Mouse (Mus musculus): Measurements from ENCODE around the gene Nhej1. TPM values are rescaled to one million over a fixed set of nuclear protein-coding genes. Genes with fewer than 3 reads are reported as not detected.

The Nhej1 gene
- total and polyA plus RNA-seq, 3 experiments = 1.7 to 5.2 TPM; not detected in 1

GRCm38 (mm10) chr1:75010817-75011216 is 114.2 kb downstream of the Nhej1 start:
- no peak for TF ChIP-seq POLR2AphosphoS5 (IDR thresholded peaks at IDR 0.05; ENCODE audit: borderline replicate concordance, low read depth, low read length)
- TF ChIP-seq USF1 (IDR thresholded peaks at IDR 0.05; ENCODE audit: low read depth, low read length) = no peak
- no peak for TF ChIP-seq NELFE (IDR thresholded peaks at IDR 0.05; ENCODE audit: low read depth, low read length)
- TF ChIP-seq E2F4 (IDR thresholded peaks at IDR 0.05; ENCODE audit: borderline replicate concordance, low read depth, low read length) = no peak
- no peak for TF ChIP-seq UBTF (IDR thresholded peaks at IDR 0.05; ENCODE audit: borderline replicate concordance, insufficient read depth, low read depth, low read length)
- no peak for TF ChIP-seq POLR2A (IDR thresholded peaks at IDR 0.05; ENCODE audit: control insufficient read depth in 1 of 2, insufficient read depth in 1 of 2, low read depth in 1 of 2, low read length in 2 of 2, poor library complexity in 1 of 2)
- TF ChIP-seq CHD1 (IDR thresholded peaks at IDR 0.05; ENCODE audit: low read depth, low read length) = no peak
- no peak for TF ChIP-seq SIN3A (IDR thresholded peaks at IDR 0.05; ENCODE audit: low read length)
- no peak for TF ChIP-seq MYB (IDR thresholded peaks at IDR 0.05; ENCODE audit: low read depth, low read length)
- TF ChIP-seq NRF1 (IDR thresholded peaks at IDR 0.05; ENCODE audit: insufficient read depth, low read depth, low read length, poor library complexity, severe bottlenecking) = no peak
- no peak for TF ChIP-seq USF2 (IDR thresholded peaks at IDR 0.05; ENCODE audit: borderline replicate concordance in 1 of 2, insufficient read depth in 1 of 2, low read depth in 1 of 2, low read length in 2 of 2)
- TF ChIP-seq ETS1 (IDR thresholded peaks at IDR 0.05; ENCODE audit: low read depth, low read length) = no peak
- no peak for TF ChIP-seq ZC3H11A (IDR thresholded peaks at IDR 0.05; ENCODE audit: low read depth, low read length)
- no peak for TF ChIP-seq MXI1 (IDR thresholded peaks at IDR 0.05; ENCODE audit: low read depth, low read length)
- no peak for TF ChIP-seq MYC (IDR thresholded peaks at IDR 0.05; ENCODE audit: low read depth, low read length)
- TF ChIP-seq ZMIZ1 (IDR thresholded peaks at IDR 0.05; ENCODE audit: low read depth, low read length) = no peak
- no peak for TF ChIP-seq RAD21 (IDR thresholded peaks at IDR 0.05; ENCODE audit: low read depth, low read length)
- TF ChIP-seq TAL1 (IDR thresholded peaks at IDR 0.05; ENCODE audit: low read length) = no peak
- Histone ChIP-seq H3K27me3 (ENCODE audit: control insufficient read depth in 1 of 2, insufficient read depth in 2 of 2, low read length in 2 of 2) (peaks cover 0 to 1% of the 10 kb centered on the region in 2 experiments; a peak in 2 of 4 replicates), H3K4me3 (ENCODE audit: control insufficient read depth in 1 of 2, insufficient read depth in 1 of 2, low read depth in 2 of 2, low read length in 2 of 2) (no peak overlapping the region), H3K27ac (ENCODE audit: control insufficient read depth, low read depth, low read length) (no peak overlapping the region), H3K36me3 (ENCODE audit: control insufficient read depth in 1 of 2, insufficient read depth in 2 of 2, low read length in 2 of 2) (no peaks in the 10 kb centered on the region), H3K9me3 (replicated peaks; ENCODE audit: insufficient read depth, low read length) (no peaks in the 10 kb centered on the region), H3K79me2 (ENCODE audit: control insufficient read depth, insufficient read depth, low read length, poor library complexity) (no peaks in the 10 kb centered on the region), H3K4me1 (ENCODE audit: control insufficient read depth in 1 of 2, insufficient read depth in 2 of 2, low read length in 2 of 2) (no peaks in the 10 kb centered on the region), H3K9ac (ENCODE audit: control insufficient read depth, low read depth, low read length, poor library complexity, severe bottlenecking) (no peak overlapping the region)
- DNase-seq (ENCODE audit: low read depth, low spot score) = no peak

- no peaks in the 10 kb centered on the region for H3K36me3 ChIP-seq (ENCODE audit: control insufficient read depth in 1 of 2, insufficient read depth in 2 of 2, low read length in 2 of 2)
- DNase-seq (ENCODE audit: low read depth, low spot score) = no peak
- H3K9ac ChIP-seq (ENCODE audit: control insufficient read depth, low read depth, low read length, poor library complexity, severe bottlenecking) = no peak overlapping the region
- H3K4me1 ChIP-seq (ENCODE audit: control insufficient read depth in 1 of 2, insufficient read depth in 2 of 2, low read length in 2 of 2) = no peaks in the 10 kb centered on the region
- H3K9me3 ChIP-seq (replicated peaks; ENCODE audit: insufficient read depth, low read length) = no peaks in the 10 kb centered on the region
- TF ChIP-seq TCF12 (IDR thresholded peaks at IDR 0.05; ENCODE audit: low read depth, low read length) (no peak), E2F4 (IDR thresholded peaks at IDR 0.05; ENCODE audit: borderline replicate concordance, low read depth, low read length) (no peak), MEF2A (IDR thresholded peaks at IDR 0.05; ENCODE audit: extremely low read depth, insufficient replicate concordance, low read depth, low read length, poor library complexity, severe bottlenecking) (no peak), USF1 (IDR thresholded peaks at IDR 0.05; ENCODE audit: low read depth, low read length) (no peak), RAD21 (IDR thresholded peaks at IDR 0.05; ENCODE audit: low read depth, low read length) (no peak), BHLHE40 (IDR thresholded peaks at IDR 0.05; ENCODE audit: borderline replicate concordance, low read depth, low read length) (no peak), ZNF384 (IDR thresholded peaks at IDR 0.05; ENCODE audit: low read depth, low read length) (no peak), ZC3H11A (IDR thresholded peaks at IDR 0.05; ENCODE audit: low read depth, low read length) (no peak), MXI1 (IDR thresholded peaks at IDR 0.05; ENCODE audit: low read depth, low read length) (no peak), ELF1 (IDR thresholded peaks at IDR 0.05; ENCODE audit: low read depth, low read length) (no peak), MYC (IDR thresholded peaks at IDR 0.05; ENCODE audit: low read depth, low read length) (no peak), SMC3 (IDR thresholded peaks at IDR 0.05; ENCODE audit: low read depth, low read length) (no peak), MAFK (IDR thresholded peaks at IDR 0.05; ENCODE audit: borderline replicate concordance, low read depth, low read length) (no peak), JUND (IDR thresholded peaks at IDR 0.05; ENCODE audit: low read depth, low read length) (no peak), NRF1 (IDR thresholded peaks at IDR 0.05; ENCODE audit: insufficient read depth, low read depth, low read length, poor library complexity, severe bottlenecking) (no peak), GABPA (IDR thresholded peaks at IDR 0.05; ENCODE audit: low read depth, low read length) (no peak), CHD2 (IDR thresholded peaks at IDR 0.05; ENCODE audit: low read length) (no peak), ETS1 (IDR thresholded peaks at IDR 0.05; ENCODE audit: low read depth, low read length) (no peak)
- H3K27ac ChIP-seq (ENCODE audit: control insufficient read depth, low read depth, low read length) = no peak overlapping the region
- no peaks in the 10 kb centered on the region for H3K79me2 ChIP-seq (ENCODE audit: control insufficient read depth, insufficient read depth, low read length, poor library complexity)
- H3K4me3 ChIP-seq (ENCODE audit: control insufficient read depth in 1 of 2, insufficient read depth in 1 of 2, low read depth in 2 of 2, low read length in 2 of 2) = no peak overlapping the region
- peaks cover 0 to 1% of the 10 kb centered on the region in 2 experiments; a peak in 2 of 4 replicates for H3K27me3 ChIP-seq (ENCODE audit: control insufficient read depth in 1 of 2, insufficient read depth in 2 of 2, low read length in 2 of 2)
Measured at GRCm38 (mm10) chr1:75010203-75010602, 114.8 kb downstream of the Nhej1 start.
